In genomic region chr1:161379685-161380424, GRCm38 (mm10) we compare ENCODE assay signal across 11 mouse cellular contexts. TPM values are rescaled to one million over a fixed set of nuclear protein-coding genes. Genes with fewer than 3 reads are reported as not detected.
DNase-seq lines count a peak whose midpoint lies in the region; ATAC-seq and TF ChIP-seq lines count a peak whose summit lies in the region.
"Had no signal": no experiment of that assay in that cellular context is flagged by ENCODE, and none has a peak within 500 bp of the region (broad histone marks: within the 10 kb centered on the region; RNA-seq: fewer than 3 reads in every experiment).

No protein-coding gene starts in this region.

- no peaks in the 10 kb centered on the region for H3K36me3 ChIP-seq in intestine, postnatal 0 days (ENCODE audit: control insufficient read depth, insufficient read depth)

- H3K27me3 ChIP-seq in intestine, postnatal 0 days (replicated peaks; ENCODE audit: control insufficient read depth, insufficient read depth, low read length), result no peaks in the 10 kb centered on the region

- no peaks in the 10 kb centered on the region for H3K4me1 ChIP-seq in intestine, postnatal 0 days (replicated peaks; ENCODE audit: control insufficient read depth, insufficient read depth, low read length)

- H3K4me3 ChIP-seq in intestine, postnatal 0 days (ENCODE audit: low read depth, low read length), result no peak overlapping the region

- H3K27ac ChIP-seq in intestine, postnatal 0 days (ENCODE audit: low read depth, low read length), result no peak overlapping the region
- H3K27ac ChIP-seq: stomach, postnatal 0 days had no signal

- H3K9me3 ChIP-seq in intestine, postnatal 0 days (ENCODE audit: control insufficient read depth), result no peaks in the 10 kb centered on the region

- WGBS in intestine, postnatal 0 days, result 34% methylated on average over 11 of the region's 11 CpGs

- H3K9ac ChIP-seq in intestine, postnatal 0 days (ENCODE audit: low read depth, low read length), result no peak overlapping the region

- DNase-seq in frontal cortex, postnatal 25 days (ENCODE audit: low spot score in 2 of 2), result no peak
- DNase-seq in retina, postnatal 1 day, result peak; percentile 40
- DNase-seq in retina, embryonic 14.5 days (ENCODE audit: low spot score), result no peak
- DNase-seq in layer of hippocampus, adult 9-11 months, result peak; percentile 24
- DNase-seq in left cerebral cortex, adult 18-20 months (ENCODE audit: low spot score in 2 of 2), result no peak
- no peak for DNase-seq in urinary bladder, postnatal 25 days (ENCODE audit: low spot score)

- no peak overlapping the region for H3K4me2 ChIP-seq in intestine, postnatal 0 days (replicated peaks; ENCODE audit: low read depth)

- TF ChIP-seq CTCF in intestine, postnatal 0 days (IDR thresholded peaks at IDR 0.05; ENCODE audit: low read depth), result no peak

- ATAC-seq in frontal cortex, adult (ENCODE audit: low TSS enrichment), result peak; percentile 44; the same call in 1 of the 2 replicates
- ATAC-seq in intestine, postnatal 0 days, result no peak

RNA-seq across cellular contexts. Expression of gene Tnfsf4, which starts 15.4 kb away (rescaled TPM):
- total RNA-seq in left cerebral cortex, adult 18-20 months (2021), result not detected
- polyA plus RNA-seq in intestine, postnatal 0 days (2015; fragmentation: Nextera tagmentation; extraction: Ambion mirVana), result not detected in 2 replicates
- polyA plus RNA-seq: cerebellum, adult 2 months; intestine, embryonic 14.5 days had no signal

Comparison
In these comparisons a context has a peak if more than half of its experiments do, and no peak if none do; other contexts are left out.
1. DNase-seq: peak in retina, postnatal 1 day (single experiment) and layer of hippocampus, adult 9-11 months (single experiment); none in frontal cortex, postnatal 25 days (0 of 2), retina, embryonic 14.5 days (single experiment), left cerebral cortex, adult 18-20 months (0 of 2) and urinary bladder, postnatal 25 days (single experiment).